8 mouse cellular contexts compared by ENCODE assay signal in the genomic region with DNA sequence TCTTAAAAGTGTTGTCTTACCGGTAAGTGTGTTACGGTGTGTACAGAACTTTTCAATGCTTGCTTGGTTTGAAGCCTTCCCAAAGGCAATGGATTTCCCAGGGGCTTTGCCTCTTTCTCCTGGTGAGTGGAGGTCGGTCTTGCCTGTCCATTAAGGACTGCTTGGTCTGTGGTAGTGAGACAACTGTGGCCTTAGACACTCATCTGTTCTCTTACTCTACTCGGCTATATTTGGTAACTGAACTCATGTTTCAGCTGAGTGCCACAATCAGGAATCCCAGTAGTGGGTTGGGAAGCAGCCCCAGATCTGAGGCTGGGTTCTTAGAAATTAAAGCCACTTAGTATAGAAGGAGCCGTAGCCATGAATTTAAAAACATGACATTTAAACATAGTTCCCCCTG. TPM values are rescaled to one million over a fixed set of nuclear protein-coding genes. Genes with fewer than 3 reads are reported as not detected.
DNase-seq lines count a peak whose midpoint lies in the region; ATAC-seq and TF ChIP-seq lines count a peak whose summit lies in the region.

Palld (minus strand) TSS at position 170 of the 400 bp plus-strand sequence.

- H3K9ac ChIP-seq in ES-E14 (ENCODE audit: insufficient read depth, low read depth, low read length, poor library complexity, severe bottlenecking) = no peak within 1 kb of the TSS

- no peaks in the 10 kb centered on the region for H3K9me3 ChIP-seq in ES-E14 (ENCODE audit: control insufficient read depth, insufficient read depth, low read depth, low read length)

- H3K36me3 ChIP-seq in ES-E14 (ENCODE audit: control insufficient read depth, insufficient read depth, low read length, poor library complexity, severe bottlenecking) = no peaks in the 10 kb centered on the region

- 84% methylated on average over 5 of the region's 5 CpGs for WGBS in large intestine, adult 2 months

- intact Hi-C loops in left cerebral cortex, postnatal 4 days (cut with DNase I) = loop anchor here (10.0 kb wide), 1 partner anchor 132 kb away; no protein-coding TSS in a partner anchor

- H3K4me1 ChIP-seq in ES-E14 (ENCODE audit: control insufficient read depth in 2 of 2, insufficient read depth in 2 of 2, low read length in 2 of 2, poor library complexity in 1 of 2) = no peaks in the 10 kb centered on the region

- no peak for DNase-seq in ES-E14 (ENCODE audit: low read depth, low spot score)
- DNase-seq in adrenal gland, postnatal 4 days (ENCODE audit: low spot score in 2 of 2) = no peak
- peak; percentile 87 for DNase-seq in heart, adult 11 months
- no peak for DNase-seq in large intestine, adult 2 months (ENCODE audit: low read depth, low spot score)
- no peak for DNase-seq in left cerebral cortex, postnatal 4 days
- no peak for DNase-seq in frontal cortex, postnatal 36 days (ENCODE audit: low spot score in 2 of 2)
- no peak for DNase-seq in cerebellum, adult 11-12 months

- in situ Hi-C loops in ES-E14 (cut with MboI; ENCODE audit: low sequenced_read_pairs in 2 of 2, unreplicated experiment in 2 of 2) = no loop called here

- no peak within 1 kb of the TSS for H3K4me3 ChIP-seq in ES-E14 (ENCODE audit: insufficient read depth in 1 of 2, low read depth in 1 of 2, low read length in 2 of 2, poor library complexity in 1 of 2, severe bottlenecking in 1 of 2)

- no peak within 1 kb of the TSS for H3K27ac ChIP-seq in ES-E14 (ENCODE audit: insufficient read depth, low read depth, low read length, poor library complexity, severe bottlenecking)

- no peak for ATAC-seq in erythroblast, adult 5-6 weeks (replicated peaks; ENCODE audit: low FRiP score, poor library complexity, severe bottlenecking)

TF ChIP-seq in ES-E14, 5 proteins besides CTCF, POLR2A, EP300 and RAD21:
- TF ChIP-seq ZC3H11A (IDR thresholded peaks at IDR 0.05; ENCODE audit: borderline replicate concordance, low read depth, low read length) (no peak), MAFK (IDR thresholded peaks at IDR 0.05; ENCODE audit: insufficient read depth, low read depth, low read length) (no peak), CHD2 (IDR thresholded peaks at IDR 0.05; ENCODE audit: low read depth, low read length) (no peak), ZNF384 (IDR thresholded peaks at IDR 0.05; ENCODE audit: low read depth, low read length) (no peak), HCFC1 (IDR thresholded peaks at IDR 0.05; ENCODE audit: borderline replicate concordance, insufficient read depth, low read length) (no peak)

RNA-seq across cellular contexts. Expression of gene Palld, which starts in this region (rescaled TPM):
- 24.6 and 36.3 TPM in 2 replicates for total RNA-seq in ES-E14 (2012; rRNA removed)
- total RNA-seq in adrenal gland, postnatal 4 days (2021) = 10 to 100 TPM; 40.5 to 41.4 TPM
- 26.5 and 32.8 TPM in 2 replicates for polyA plus RNA-seq in large intestine, adult 2 months (2012; rRNA removed)
- 0.63 TPM in 1 of 2 replicates, not detected in the other for total RNA-seq in erythroblast, adult 5-6 weeks (2015; ENCODE audit: low replicate concordance)
- total RNA-seq in erythroblast, adult 5-6 weeks (2017; ENCODE audit: low replicate concordance) = 0.68 and 1.1 TPM in 2 replicates
- total RNA-seq in left cerebral cortex, postnatal 4 days (2021) = 1 to 10 TPM; 7.3 to 9.5 TPM
